Mouse (Mus musculus) liver, embryonic 14.5 days (tissue): ENCODE results near the gene Inpp4b.

ENCODE experiments used
- CTCF ChIP-seq: IDR thresholded peaks from 2 replicates; pipeline ENCODE4 v1.5.1; 2016; ENCODE audit warnings: antibody characterized with exemption, low read depth, control low read depth
- EP300 ChIP-seq: IDR thresholded peaks from 2 replicates; pipeline ENCODE4 v1.6.1; 2016; ENCODE audit warnings: antibody characterized with exemption, low read depth

GRCm38 (mm10) chr8:81353460-81353859, 11.1 kb downstream of the Inpp4b start:
- no peak for TF ChIP-seq EP300
- no peak for TF ChIP-seq CTCF
